Mouse (Mus musculus): ENCODE data around the gene Olfr17. TPM values are rescaled to one million over a fixed set of nuclear protein-coding genes. Genes with fewer than 3 reads are reported as not detected.
"Not testable (repeated sequence)": the region's sequence is repeated elsewhere in the genome, so short reads cannot be mapped to it uniquely, and the experiment has no call there.

Gene Olfr17
- polyA plus RNA-seq (2012): not detected in 2 replicates

GRCm38 (mm10) chr7:107092920-107093319 is at the start of gene Olfr17:
Gene Olfr17 (plus strand): TSS chr7:107093220.
- no peak for TF ChIP-seq GATA1 (IDR thresholded peaks at IDR 0.05; ENCODE audit: low read length)

GRCm38 (mm10) chr7:107044407-107044806 is 48.6 kb upstream of the Olfr17 start:
- TF ChIP-seq GATA1 (IDR thresholded peaks at IDR 0.05; ENCODE audit: low read length): no peak

GRCm38 (mm10) chr7:107045833-107046232 is 47.2 kb upstream of the Olfr17 start:
- no peak for TF ChIP-seq GATA1 (IDR thresholded peaks at IDR 0.05; ENCODE audit: low read length)

GRCm38 (mm10) chr7:107047578-107047977 is 45.4 kb upstream of the Olfr17 start:
- no peak for TF ChIP-seq GATA1 (IDR thresholded peaks at IDR 0.05; ENCODE audit: low read length)

GRCm38 (mm10) chr7:107070681-107071080 is 22.3 kb upstream of the Olfr17 start, which contains the start of gene Olfr714:
Gene Olfr714 (plus strand): TSS chr7:107070981.
- TF ChIP-seq GATA1 (IDR thresholded peaks at IDR 0.05; ENCODE audit: low read length): no peak

- TF ChIP-seq GATA1 (IDR thresholded peaks at IDR 0.05; ENCODE audit: low read length): not testable (repeated sequence)
Observed at GRCm38 (mm10) chr7:107110269-107110668, 17.2 kb downstream of the Olfr17 start, which contains the start of gene Olfr715b. Gene Olfr715b (minus strand): TSS chr7:107110369.

GRCm38 (mm10) chr7:107130983-107131382 is 38.0 kb downstream of the Olfr17 start, which contains the start of gene Olfr715:
Gene Olfr715 (minus strand): TSS chr7:107131083.
- TF ChIP-seq GATA1 (IDR thresholded peaks at IDR 0.05; ENCODE audit: low read length): not testable (repeated sequence)

- not testable (repeated sequence) for TF ChIP-seq GATA1 (IDR thresholded peaks at IDR 0.05; ENCODE audit: low read length)
Observed at GRCm38 (mm10) chr7:107138027-107138426, 45.0 kb downstream of the Olfr17 start, which contains the start of gene Olfr716. Gene Olfr716 (plus strand): TSS chr7:107138327.

Other genes with a start within 250 kb of the Olfr17 start
- not detected in 2 replicates for gene Olfr703, start 249.9 kb upstream of the Olfr17 start, polyA plus RNA-seq (2012)
- gene Olfr704, start 230.0 kb upstream of the Olfr17 start, polyA plus RNA-seq (2012): not detected in 2 replicates
- gene Olfr705, start 216.3 kb upstream of the Olfr17 start, polyA plus RNA-seq (2012): not detected in 2 replicates
- gene Olfr706, start 205.1 kb upstream of the Olfr17 start, polyA plus RNA-seq (2012): not detected in 2 replicates
- gene Olfr707, start 192.0 kb upstream of the Olfr17 start, polyA plus RNA-seq (2012): not detected in 2 replicates
- gene Olfr1532-ps1, start 185.2 kb upstream of the Olfr17 start, polyA plus RNA-seq (2012): not detected in 2 replicates
- not detected in 2 replicates for gene Olfr709-ps1, start 161.0 kb upstream of the Olfr17 start, polyA plus RNA-seq (2012)
- not detected in 2 replicates for gene Olfr710, start 144.9 kb upstream of the Olfr17 start, polyA plus RNA-seq (2012)
- not detected in 2 replicates for gene Olfr6, start 129.3 kb upstream of the Olfr17 start, polyA plus RNA-seq (2012)
- not detected in 2 replicates for gene Olfr711, start 117.8 kb upstream of the Olfr17 start, polyA plus RNA-seq (2012)
- not detected in 2 replicates for gene Olfr2, start 87.1 kb upstream of the Olfr17 start, polyA plus RNA-seq (2012)
- gene Olfr713, start 62.0 kb upstream of the Olfr17 start, polyA plus RNA-seq (2012): not detected in 2 replicates
- gene Olfr714, start 22.2 kb upstream of the Olfr17 start, polyA plus RNA-seq (2012): not detected in 2 replicates
- not detected in 2 replicates for gene Olfr715b, start 17.1 kb downstream of the Olfr17 start, polyA plus RNA-seq (2012)
- not detected in 2 replicates for gene Olfr715, start 37.9 kb downstream of the Olfr17 start, polyA plus RNA-seq (2012)
- not detected in 2 replicates for gene Olfr716, start 45.1 kb downstream of the Olfr17 start, polyA plus RNA-seq (2012)
- not detected in 2 replicates for gene Nlrp14, start 73.8 kb downstream of the Olfr17 start, polyA plus RNA-seq (2012)
- not detected in 2 replicates for gene Rbmxl2, start 116.2 kb downstream of the Olfr17 start, polyA plus RNA-seq (2012)